Mouse (Mus musculus): ENCODE measurements around the gene Cgrrf1.

Gene Cgrrf1

DNA sequence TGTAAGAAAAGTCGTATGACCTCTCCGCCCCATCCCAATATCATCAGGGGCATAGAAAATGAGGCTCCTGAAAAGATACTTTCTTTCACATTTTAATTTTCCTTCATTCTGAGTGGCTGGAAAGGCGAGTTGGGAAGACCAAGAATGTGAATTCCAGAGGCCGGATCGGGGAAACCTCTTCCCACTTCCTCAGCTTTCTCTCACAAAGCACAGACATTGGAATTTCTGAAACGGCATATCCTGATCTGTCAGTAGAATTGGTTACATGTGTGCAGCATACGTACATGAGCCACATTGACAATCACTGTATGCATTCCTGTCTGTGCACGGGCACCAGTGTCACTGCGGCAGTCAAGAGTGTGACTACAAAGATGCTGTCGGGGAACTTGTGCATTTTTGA lies 62.0 kb downstream of the Cgrrf1 start:
- no peak for DNase-seq (ENCODE audit: low spot score)

GRCm38 (mm10) chr14:46897953-46898352 lies 66.0 kb downstream of the Cgrrf1 start:
- no peak for DNase-seq (ENCODE audit: low spot score)

GRCm38 (mm10) chr14:46898626-46899025 lies 66.7 kb downstream of the Cgrrf1 start:
- no peak for DNase-seq (ENCODE audit: low spot score)

- DNase-seq (ENCODE audit: low spot score), result no peak
Observed at GRCm38 (mm10) chr14:46902498-46903087, 70.7 kb downstream of the Cgrrf1 start.

Measured in embryo, embryonic 10.5 days (tissue).